Mouse (Mus musculus) bone marrow, adult 2 months (tissue): Measurements from ENCODE around the gene Lrrfip2.

Experiments used
- CTCF ChIP-seq: fragments of 200-500 bp; IDR thresholded peaks from 2 replicates; pipeline ENCODE4 v1.5.1; 2011; ENCODE audit warnings: low read length, control low read depth; ENCODE audit not compliant: control insufficient read depth, insufficient read depth
- POLR2A ChIP-seq: fragments of 200-500 bp; IDR thresholded peaks from 2 replicates; pipeline ENCODE4 v1.6.1; 2011; ENCODE audit warnings: low read depth, mild to moderate bottlenecking, control low read depth, low read length, borderline replicate concordance; ENCODE audit not compliant: control insufficient read depth

- TF ChIP-seq CTCF: no peak
- no peak for TF ChIP-seq POLR2A
Measured at GRCm38 (mm10) chr9:111081765-111082164, 35.6 kb upstream of the Lrrfip2 start.
